Mouse (Mus musculus) embryonic facial prominence, embryonic 11.5 days (tissue): Measurements from ENCODE around the gene Btbd3. TPM values are rescaled to one million over a fixed set of nuclear protein-coding genes. Genes with fewer than 3 reads are reported as not detected.

Source experiments
- ATAC-seq: fragments of 200-750 bp; cut with Nextera tagmentation; replicated peaks from 2 replicates; pipeline ENCODE4 v1.8.0; 2017; ENCODE audit warnings: low read depth; ENCODE audit not compliant: insufficient number of reproducible peaks, low FRiP score, low TSS enrichment
- DNase-seq: peaks from one replicate; pipeline ENCODE4 v3.0.0-alpha.2; 2015; ENCODE audit warnings: low spot score
- H3K27ac ChIP-seq: fragments of 300-500 bp; sonication (generic); replicated peaks from 2 replicates; pipeline ENCODE4 v1.5.1; 2014; ENCODE audit warnings: mild to moderate bottlenecking, low read depth, low read length, control low read depth
- H3K27me3 ChIP-seq: fragments of 300-500 bp; sonication (generic); 2 replicates; pipeline ENCODE4 v1.6.1; 2014; ENCODE audit warnings: mild to moderate bottlenecking, low read length, moderate library complexity, mixed read lengths; ENCODE audit not compliant: control insufficient read depth, insufficient read depth
- H3K36me3 ChIP-seq: fragments of 300-500 bp; sonication (generic); replicated peaks from 2 replicates; pipeline ENCODE4 v1.6.1; 2014; ENCODE audit warnings: low read depth, mild to moderate bottlenecking, low read length, moderate library complexity, mixed read lengths; ENCODE audit not compliant: control insufficient read depth, insufficient read depth
- H3K4me1 ChIP-seq: fragments of 300-500 bp; sonication (generic); 2 replicates; pipeline ENCODE4 v1.6.1; 2014; ENCODE audit warnings: low read length, mixed read lengths; ENCODE audit not compliant: control insufficient read depth, insufficient read depth
- H3K4me2 ChIP-seq: fragments of 300-500 bp; sonication (generic); 2 replicates; pipeline ENCODE4 v1.6.1; 2014; ENCODE audit warnings: low read depth, mild to moderate bottlenecking, control low read depth, low read length, moderate library complexity
- H3K4me3 ChIP-seq: fragments of 300-500 bp; sonication (generic); 2 replicates; pipeline ENCODE4 v1.5.1; 2014; ENCODE audit warnings: low read depth, low read length, control low read depth
- H3K9ac ChIP-seq: fragments of 300-500 bp; sonication (generic); replicated peaks from 2 replicates; pipeline ENCODE4 v1.6.1; 2014; ENCODE audit warnings: mild to moderate bottlenecking, control low read depth, low read length
- H3K9me3 ChIP-seq: fragments of 300-500 bp; sonication (generic); replicated peaks from 2 replicates; pipeline ENCODE4 v1.6.1; 2016; ENCODE audit warnings: mild to moderate bottlenecking, low read length, inconsistent platforms, mixed read lengths; ENCODE audit not compliant: control insufficient read depth
- WGBS: fragments of 180-500 bp; shearing (Covaris S2); extraction: QIAGEN DNeasy Blood & Tissue Kit; methylation state at CpG from one replicate; pipeline ENCODE4 v1.1.7; 2014; 5-methylcytosine and 5-hydroxymethylcytosine counted together
- polyA plus RNA-seq: library from polyadenylated mRNA; unstranded; fragments of >200 nt; fragmentation: Nextera tagmentation; extraction: Ambion mirVana; gene quantifications from 2 replicates; pipeline ENCODE4 v1.2.1, GENCODE M21; 2014

The Btbd3 gene
- polyA plus RNA-seq, 1 experiment from 2014 or later = 22.6 TPM

DNA sequence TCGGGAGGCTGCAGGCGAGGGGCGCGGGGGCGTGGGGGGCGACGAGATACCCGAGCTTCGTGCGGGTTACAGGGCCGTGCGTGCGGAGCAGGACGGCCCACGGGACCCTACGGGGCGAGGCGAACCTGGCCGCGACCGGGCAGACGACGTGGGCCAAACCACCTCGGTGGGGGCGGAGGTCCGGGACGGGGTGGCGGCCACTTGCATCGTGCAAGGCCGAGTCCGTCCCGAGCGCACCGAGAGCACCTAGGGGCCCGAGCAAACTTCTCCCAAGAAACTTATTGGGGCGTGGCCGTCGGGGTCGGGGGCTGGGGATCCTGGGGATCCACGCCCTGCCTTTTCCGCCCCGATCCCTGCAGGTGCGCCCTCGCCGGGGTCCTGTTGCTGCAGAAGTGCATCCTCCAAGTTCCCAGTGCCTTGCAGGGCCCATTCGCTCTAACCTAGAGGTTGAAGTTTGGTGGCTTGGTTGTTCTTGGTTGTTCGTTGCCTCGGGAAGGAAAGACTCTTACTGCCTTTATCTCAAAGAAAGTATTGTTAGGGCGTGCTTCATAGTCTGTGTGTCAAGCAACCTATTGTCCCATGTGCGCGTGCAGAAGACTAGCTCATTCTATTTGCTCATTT, 596 bp downstream of the Btbd3 start:
- under 1% methylated on average over 50 of the region's 51 CpGs for WGBS
- Histone ChIP-seq H3K4me2 (peak overlapping the region; percentile 64), H3K9me3 (no peaks in the 10 kb centered on the region), H3K27me3 (no peaks in the 10 kb centered on the region), H3K4me1 (no peaks in the 10 kb centered on the region), H3K9ac (peak overlapping the region; percentile 88), H3K4me3 (peak overlapping the region; percentile 79), H3K27ac (peak overlapping the region; percentile 66), H3K36me3 (no peaks in the 10 kb centered on the region)
- ATAC-seq = peak; percentile 81
- DNase-seq = peak; percentile 55

DNA sequence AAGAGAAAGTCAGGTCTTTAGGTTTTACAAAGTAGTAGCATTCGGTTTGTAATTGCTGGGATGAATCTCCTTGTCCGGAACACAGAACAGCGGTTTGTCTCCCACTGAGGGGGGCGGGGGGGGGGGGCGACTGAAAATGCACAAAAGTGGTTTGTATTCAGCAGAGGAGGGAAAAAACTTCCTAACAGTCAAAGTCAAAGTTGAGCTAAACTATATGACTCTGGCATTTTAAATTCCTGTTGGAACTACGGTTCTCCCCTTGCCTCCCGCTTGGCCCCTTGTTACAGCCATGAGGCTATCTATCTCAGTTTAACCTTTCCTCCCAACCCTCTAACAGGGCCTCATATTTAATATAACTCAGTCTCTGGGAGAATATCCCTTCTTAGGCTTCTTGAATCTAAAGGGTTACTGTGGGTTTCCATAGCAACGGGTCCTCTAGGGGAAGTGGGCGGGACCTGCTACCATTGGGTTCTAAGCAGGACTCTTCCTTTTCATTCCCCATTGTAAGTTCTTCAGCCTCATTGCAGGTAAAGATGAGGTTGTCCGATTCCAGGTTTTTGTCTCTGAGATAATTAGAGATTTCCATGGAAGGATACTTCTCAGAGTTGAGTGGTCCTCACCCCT, 1.4 kb downstream of the Btbd3 start:
- Histone ChIP-seq H3K36me3 (no peaks in the 10 kb centered on the region), H3K4me1 (no peaks in the 10 kb centered on the region), H3K27ac (no peak overlapping the region; the same call in 1 of the 2 replicates), H3K4me2 (peak overlapping the region; percentile 64), H3K4me3 (peak overlapping the region; percentile 79), H3K27me3 (no peaks in the 10 kb centered on the region), H3K9me3 (no peaks in the 10 kb centered on the region), H3K9ac (peak overlapping the region; percentile 88)
- DNase-seq (peak; percentile 93), ATAC-seq (0 out of 2 replicates have a peak, but pooled peaks have one; percentile 22)
- WGBS = under 1% methylated on average over 10 of the region's 10 CpGs

DNA sequence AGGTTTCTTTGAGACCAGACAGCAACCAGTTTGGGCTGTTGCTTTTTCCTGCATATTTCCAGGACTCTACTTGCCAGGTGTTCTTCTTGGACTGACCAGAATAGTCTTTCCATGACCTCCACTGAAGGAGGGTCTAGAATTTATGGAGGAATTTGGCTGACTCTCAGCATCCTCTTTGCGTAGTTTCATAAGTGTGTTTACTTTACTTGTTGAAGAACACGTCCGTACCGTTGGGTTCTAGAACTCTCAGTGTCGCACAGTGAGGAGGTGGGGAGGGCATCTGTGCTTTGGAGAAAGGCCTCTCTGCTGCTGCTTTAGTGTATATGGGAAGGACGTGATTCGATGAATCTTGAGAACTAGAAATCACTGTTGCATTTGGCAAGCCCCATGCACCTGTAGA, 4.8 kb downstream of the Btbd3 start:
- DNase-seq = no peak
- Histone ChIP-seq H3K9me3 (no peaks in the 10 kb centered on the region), H3K4me2 (no peak overlapping the region), H3K36me3 (no peaks in the 10 kb centered on the region), H3K27me3 (no peaks in the 10 kb centered on the region), H3K9ac (no peak overlapping the region), H3K4me3 (no peak overlapping the region), H3K27ac (no peak overlapping the region), H3K4me1 (peaks cover 3% of the 10 kb centered on the region; the same call in 1 of the 2 replicates)
- WGBS = 90% methylated on average over 7 of the region's 7 CpGs
- no peak for ATAC-seq

DNA sequence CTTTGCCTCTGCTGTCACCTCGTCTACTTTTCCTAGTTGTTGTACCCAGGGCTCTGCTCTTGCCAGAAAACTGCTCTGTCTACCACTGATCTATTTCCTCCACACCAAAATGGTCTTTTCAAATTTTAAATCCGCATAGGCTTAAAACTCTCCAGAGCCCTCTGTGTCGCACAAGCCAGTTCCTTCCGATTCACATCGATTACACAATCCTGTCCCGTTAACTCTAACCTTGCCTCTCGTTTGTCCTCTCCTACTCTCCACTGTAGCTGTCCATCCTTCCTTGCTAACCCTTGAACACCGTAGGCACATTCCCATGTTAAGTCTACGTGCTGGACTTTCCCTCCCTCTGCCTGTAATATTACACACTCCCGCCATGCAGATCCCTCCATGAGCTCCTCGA, 6.5 kb downstream of the Btbd3 start:
- 84% methylated on average over 11 of the region's 11 CpGs for WGBS
- Histone ChIP-seq H3K27me3 (no peaks in the 10 kb centered on the region), H3K27ac (no peak overlapping the region), H3K36me3 (no peaks in the 10 kb centered on the region), H3K4me1 (peaks cover 3% of the 10 kb centered on the region; the same call in 1 of the 2 replicates), H3K9me3 (no peaks in the 10 kb centered on the region), H3K4me2 (no peak overlapping the region), H3K4me3 (no peak overlapping the region), H3K9ac (no peak overlapping the region)
- no peak for ATAC-seq
- DNase-seq = no peak

DNA sequence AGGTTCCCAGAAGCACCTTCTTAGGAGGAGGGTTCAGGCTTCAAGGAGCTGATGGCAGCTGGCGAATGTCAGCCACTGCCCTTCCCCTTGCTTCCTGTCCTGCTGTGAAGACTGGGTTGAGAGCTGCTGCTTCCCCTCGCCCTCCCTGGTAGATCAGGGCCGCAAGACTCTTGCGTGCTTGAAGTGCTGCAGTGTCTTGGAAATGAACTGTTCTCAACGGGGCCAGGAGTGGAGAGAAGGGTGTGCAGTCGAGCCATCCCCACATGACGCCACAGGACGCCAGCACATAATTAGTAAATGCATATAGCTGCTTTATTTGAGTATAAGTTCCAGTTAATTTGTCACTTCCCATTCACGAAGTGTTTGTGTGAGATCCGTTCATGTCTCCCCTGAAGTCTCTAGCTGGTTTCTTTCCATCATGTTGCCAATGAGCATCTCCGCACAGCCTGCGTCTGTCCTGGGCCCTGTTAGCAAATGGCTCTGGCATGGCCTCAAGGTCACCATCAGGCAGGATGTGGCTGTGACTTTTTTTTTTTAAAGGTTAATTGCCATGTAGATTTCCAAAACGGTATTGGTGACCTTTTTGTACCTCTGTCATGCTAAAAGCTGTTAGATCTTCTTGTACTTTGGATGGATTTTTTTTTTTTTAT, 9.1 kb downstream of the Btbd3 start:
- Histone ChIP-seq H3K4me1 (peaks cover 3% of the 10 kb centered on the region; the same call in 1 of the 2 replicates), H3K9me3 (no peaks in the 10 kb centered on the region), H3K27ac (no peak overlapping the region), H3K27me3 (no peaks in the 10 kb centered on the region), H3K36me3 (no peaks in the 10 kb centered on the region), H3K4me2 (no peak overlapping the region), H3K4me3 (no peak overlapping the region), H3K9ac (no peak overlapping the region)
- WGBS = 21% methylated on average over 13 of the region's 13 CpGs
- ATAC-seq = peak; percentile 53; the same call in 1 of the 2 replicates
- no peak for DNase-seq

DNA sequence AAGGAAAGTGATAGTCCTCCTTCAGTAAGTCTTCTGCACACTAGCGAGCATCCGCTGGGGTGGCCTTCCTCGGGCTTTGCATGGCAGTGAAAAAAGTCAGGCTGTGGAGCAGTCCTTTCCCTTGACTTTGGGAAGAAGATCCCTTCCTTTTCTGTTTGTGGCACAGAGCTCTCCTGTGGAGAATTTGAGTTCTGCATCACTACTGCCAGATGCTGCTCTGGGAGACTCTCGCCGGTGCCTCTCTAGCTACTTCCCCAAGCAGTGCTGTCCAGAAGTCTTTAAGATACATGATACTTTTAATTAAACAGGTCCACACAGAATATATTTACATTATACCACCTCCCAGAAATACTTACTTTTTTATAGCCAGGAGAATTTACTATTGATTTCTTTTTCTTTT, 10.3 kb downstream of the Btbd3 start:
- Histone ChIP-seq H3K27me3 (no peaks in the 10 kb centered on the region), H3K4me3 (no peak overlapping the region), H3K9ac (no peak overlapping the region), H3K4me1 (peaks cover 3% of the 10 kb centered on the region; the same call in 1 of the 2 replicates), H3K4me2 (no peak overlapping the region), H3K27ac (no peak overlapping the region), H3K36me3 (no peaks in the 10 kb centered on the region), H3K9me3 (no peaks in the 10 kb centered on the region)
- ATAC-seq (no peak), DNase-seq (no peak)
- 73% methylated on average over 5 of the region's 5 CpGs for WGBS

DNA sequence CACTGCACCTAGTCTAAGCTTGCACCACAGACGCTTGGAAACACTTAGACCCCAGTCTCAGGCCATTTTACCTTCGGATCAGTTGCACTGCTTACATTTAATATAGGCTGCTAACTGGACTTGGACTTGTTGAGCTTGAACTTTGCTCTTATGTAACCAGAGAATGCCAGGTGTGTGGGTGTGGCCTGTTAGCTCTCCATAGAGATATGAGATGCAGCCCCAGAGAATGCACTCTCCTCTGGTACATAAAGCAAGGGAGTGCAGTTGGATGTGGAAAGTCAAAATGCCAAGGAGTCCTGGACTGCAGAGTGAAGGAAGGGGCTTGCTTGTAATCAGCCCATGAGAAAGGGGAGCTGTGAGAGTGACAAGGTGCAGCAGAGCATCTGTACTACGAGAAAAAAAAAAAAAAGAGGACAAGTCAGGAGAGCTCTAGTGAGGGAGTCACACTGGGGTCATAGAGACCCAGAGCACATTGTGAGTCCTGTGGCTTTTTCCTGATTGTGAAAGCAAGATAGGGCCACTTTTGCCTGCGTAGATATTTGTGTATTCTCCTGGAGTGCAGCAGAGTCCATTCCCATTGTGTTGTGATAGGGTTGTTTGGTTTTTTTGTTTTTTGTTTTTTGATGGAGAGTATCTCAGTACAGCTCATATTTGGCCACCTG, 11.6 kb downstream of the Btbd3 start:
- H3K9ac ChIP-seq = no peak overlapping the region
- H3K9me3 ChIP-seq = no peaks in the 10 kb centered on the region
- DNase-seq = no peak
- no peak overlapping the region for H3K4me2 ChIP-seq
- no peak overlapping the region for H3K4me3 ChIP-seq
- 58% methylated on average over 4 of the region's 4 CpGs for WGBS
- no peaks in the 10 kb centered on the region for H3K27me3 ChIP-seq
- H3K4me1 ChIP-seq = peaks cover 3% of the 10 kb centered on the region; the same call in 1 of the 2 replicates
- H3K27ac ChIP-seq = no peak overlapping the region
- H3K36me3 ChIP-seq = no peaks in the 10 kb centered on the region
- no peak for ATAC-seq
